Mouse (Mus musculus) stomach, embryonic 15.5 days (tissue): ENCODE data around the gene Crtc2. TPM values are rescaled to one million over a fixed set of nuclear protein-coding genes. Genes with fewer than 3 reads are reported as not detected.
"Not testable (repeated sequence)": the region's sequence is repeated elsewhere in the genome, so short reads cannot be mapped to it uniquely, and the experiment has no call there.

ENCODE experiments used
- ATAC-seq: fragments of 200-750 bp; cut with Nextera tagmentation; 2 replicates; pipeline ENCODE4 v1.8.0; 2017; ENCODE audit warnings: low read depth, moderate number of reproducible peaks, moderate TSS enrichment; ENCODE audit not compliant: insufficient read depth, low FRiP score
- H3K27ac ChIP-seq: fragments of 300-500 bp; sonication (generic); 2 replicates; pipeline ENCODE4 v1.5.1; 2015; ENCODE audit warnings: mild to moderate bottlenecking, inconsistent platforms
- H3K27me3 ChIP-seq: fragments of 300-500 bp; sonication (generic); replicated peaks from 2 replicates; pipeline ENCODE4 v1.6.1; 2015; ENCODE audit warnings: inconsistent platforms
- H3K36me3 ChIP-seq: fragments of 300-500 bp; sonication (generic); 2 replicates; pipeline ENCODE4 v1.6.1; 2015; ENCODE audit warnings: inconsistent platforms
- H3K4me1 ChIP-seq: fragments of 300-500 bp; sonication (generic); 2 replicates; pipeline ENCODE4 v1.6.1; 2015; ENCODE audit warnings: inconsistent platforms
- H3K4me2 ChIP-seq: fragments of 300-500 bp; sonication (generic); 2 replicates; pipeline ENCODE4 v1.6.1; 2015; ENCODE audit warnings: mild to moderate bottlenecking, inconsistent platforms
- H3K4me3 ChIP-seq: fragments of 300-500 bp; sonication (generic); replicated peaks from 2 replicates; pipeline ENCODE4 v1.5.1; 2015; ENCODE audit warnings: inconsistent platforms
- H3K9ac ChIP-seq: fragments of 300-500 bp; sonication (generic); 2 replicates; pipeline ENCODE4 v1.6.1; 2015; ENCODE audit warnings: inconsistent platforms
- H3K9me3 ChIP-seq: fragments of 300-500 bp; sonication (generic); 2 replicates; pipeline ENCODE4 v1.6.1; 2016; ENCODE audit warnings: inconsistent platforms
- WGBS: fragments of 180-500 bp; shearing (Covaris S2); methylation state at CpG from one replicate; pipeline ENCODE4 v1.1.7; 2015; 5-methylcytosine and 5-hydroxymethylcytosine counted together
- polyA plus RNA-seq: library from polyadenylated mRNA; unstranded; fragments of >200 nt; fragmentation: Nextera tagmentation; extraction: Ambion mirVana; gene quantifications from 2 replicates; pipeline ENCODE4 v1.2.1, GENCODE M21; 2015

Gene Crtc2
- polyA plus RNA-seq, 1 experiment from 2014 or later = 16.5 TPM

DNA sequence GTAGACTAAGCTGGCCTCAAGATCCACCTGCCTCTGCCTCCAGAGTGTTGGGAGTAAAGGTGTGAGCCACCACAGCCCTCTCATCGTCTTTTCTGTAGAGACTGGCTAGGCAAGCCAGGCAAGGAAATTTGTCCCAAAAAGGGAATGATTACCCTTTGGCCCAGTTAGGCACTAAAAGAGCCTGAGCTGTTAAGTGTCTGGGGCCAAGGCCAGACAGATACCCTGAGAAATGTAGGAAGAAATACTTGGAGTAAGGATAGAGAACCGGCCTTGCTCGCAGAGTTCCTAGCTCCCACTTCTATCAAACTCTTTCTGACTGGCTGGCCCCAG lies 6.4 kb upstream of the Crtc2 start:
- ATAC-seq = no peak
- H3K9me3 ChIP-seq = no peaks in the 10 kb centered on the region
- H3K27me3 ChIP-seq = no peaks in the 10 kb centered on the region
- H3K4me2 ChIP-seq = peak overlapping the region; percentile 88
- peak overlapping the region; percentile 94 for H3K27ac ChIP-seq
- under 1% methylated on average over 3 of the region's 3 CpGs for WGBS
- peaks cover 9% of the 10 kb centered on the region for H3K4me1 ChIP-seq
- H3K4me3 ChIP-seq = peak overlapping the region; percentile 81
- H3K36me3 ChIP-seq = peaks cover 13% of the 10 kb centered on the region; the same call in 1 of the 2 replicates
- H3K9ac ChIP-seq = no peak overlapping the region; the same call in 1 of the 2 replicates

DNA sequence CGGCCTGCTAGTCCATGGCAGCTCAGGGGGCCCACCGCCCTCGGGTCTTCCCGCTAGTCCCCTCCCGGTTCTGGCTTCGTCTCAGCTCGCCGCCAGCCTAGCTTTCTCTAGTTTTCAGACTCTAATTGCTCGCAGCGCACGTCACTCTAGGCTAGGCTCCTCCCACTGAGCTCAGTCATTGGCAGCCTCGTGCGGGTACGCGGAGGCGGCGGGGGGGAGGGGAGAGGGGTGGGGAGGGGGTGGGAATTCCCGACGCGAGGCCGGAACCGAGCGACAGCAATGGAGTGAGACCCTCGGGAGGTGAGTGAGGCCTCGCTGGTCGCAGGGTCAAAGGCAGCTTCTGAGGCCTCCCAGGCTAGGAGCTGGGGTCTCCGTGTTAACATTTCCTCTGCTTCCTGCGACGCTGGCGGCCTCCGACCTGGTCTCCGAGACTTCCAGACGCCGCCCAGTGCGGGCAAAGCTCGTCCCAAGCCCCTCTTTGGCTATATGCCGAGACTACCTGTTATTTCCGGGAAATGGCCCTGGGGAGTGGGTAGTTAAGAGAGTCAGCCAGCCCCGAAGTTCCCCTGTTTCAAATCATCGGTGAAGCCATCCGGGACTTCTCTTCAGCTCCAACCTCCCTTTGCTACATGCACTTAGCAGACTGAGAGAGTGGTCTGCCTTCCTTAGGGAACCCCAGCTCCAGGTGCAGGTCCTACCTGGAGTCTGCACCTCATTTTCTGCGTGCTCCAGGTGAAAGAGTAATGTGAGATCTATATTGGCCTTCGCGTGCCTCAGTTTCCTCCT lies 5.8 kb upstream of the Crtc2 start, which contains the start of gene Slc39a1:
TSS of gene Slc39a1 (plus strand) at position 213 of the 786 bp plus-strand sequence.
- Histone ChIP-seq H3K9ac (peak within 1 kb of the TSS; percentile 88), H3K36me3 (peaks cover 13% of the 10 kb centered on the region; the same call in 1 of the 2 replicates), H3K27ac (peak within 1 kb of the TSS; percentile 94), H3K9me3 (no peaks in the 10 kb centered on the region), H3K4me1 (peaks cover 9% of the 10 kb centered on the region), H3K4me2 (peak within 1 kb of the TSS; percentile 88), H3K4me3 (peak within 1 kb of the TSS; percentile 81), H3K27me3 (no peaks in the 10 kb centered on the region)
- ATAC-seq = peak; percentile 94
- WGBS = under 1% methylated on average over 42 of the region's 44 CpGs

DNA sequence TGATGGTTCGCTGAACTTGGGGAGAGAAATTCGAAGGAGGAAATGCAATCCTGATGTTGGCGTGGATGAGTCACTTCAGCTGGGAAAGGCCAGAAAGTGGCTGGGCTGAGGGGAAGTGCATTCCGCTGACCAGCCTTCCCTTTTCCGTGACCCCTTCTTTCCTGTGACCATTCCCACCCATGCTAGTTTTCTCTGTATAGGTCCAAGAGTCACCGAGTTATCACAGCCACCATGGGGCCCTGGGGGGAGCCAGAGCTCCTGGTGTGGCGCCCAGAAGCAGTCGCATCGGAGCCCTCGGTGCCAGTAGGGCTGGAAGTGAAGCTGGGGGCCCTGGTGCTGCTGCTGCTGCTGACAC lies 5.2 kb upstream of the Crtc2 start:
- Histone ChIP-seq H3K4me3 (peak overlapping the region; percentile 81), H3K9ac (peak overlapping the region; percentile 88), H3K4me1 (peaks cover 9% of the 10 kb centered on the region), H3K27ac (peak overlapping the region; percentile 94), H3K4me2 (peak overlapping the region; percentile 88), H3K36me3 (peaks cover 13% of the 10 kb centered on the region; the same call in 1 of the 2 replicates), H3K27me3 (no peaks in the 10 kb centered on the region), H3K9me3 (no peaks in the 10 kb centered on the region)
- under 1% methylated on average over 10 of the region's 10 CpGs for WGBS
- no peak for ATAC-seq

DNA sequence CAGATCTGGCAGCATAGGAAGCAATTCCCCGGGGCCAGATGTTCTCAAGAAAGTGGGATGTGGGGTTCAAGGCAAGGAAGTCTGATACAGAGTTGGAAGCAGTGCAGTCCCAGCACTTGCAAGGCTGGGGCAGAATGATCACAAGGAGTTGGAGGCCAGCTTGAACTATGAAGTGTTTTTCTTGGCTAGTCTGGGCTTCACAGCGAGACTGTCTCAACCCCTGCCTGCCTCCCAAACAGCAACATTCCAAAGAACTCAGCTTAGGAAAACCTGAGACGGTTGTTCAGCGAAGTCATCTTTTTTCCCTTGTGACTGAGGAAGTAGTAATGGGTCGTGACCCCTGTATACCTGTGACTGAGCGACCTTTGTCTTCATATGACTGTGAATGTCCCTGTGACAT lies 3.2 kb upstream of the Crtc2 start:
- peaks cover 13% of the 10 kb centered on the region; the same call in 1 of the 2 replicates for H3K36me3 ChIP-seq
- no peak overlapping the region for H3K9ac ChIP-seq
- H3K27me3 ChIP-seq = no peaks in the 10 kb centered on the region
- H3K4me3 ChIP-seq = no peak overlapping the region
- no peak for ATAC-seq
- peaks cover 17% of the 10 kb centered on the region for H3K4me1 ChIP-seq
- no peak overlapping the region for H3K27ac ChIP-seq
- WGBS = 86% methylated on average over 6 of the region's 6 CpGs
- no peaks in the 10 kb centered on the region for H3K9me3 ChIP-seq
- no peak overlapping the region for H3K4me2 ChIP-seq

DNA sequence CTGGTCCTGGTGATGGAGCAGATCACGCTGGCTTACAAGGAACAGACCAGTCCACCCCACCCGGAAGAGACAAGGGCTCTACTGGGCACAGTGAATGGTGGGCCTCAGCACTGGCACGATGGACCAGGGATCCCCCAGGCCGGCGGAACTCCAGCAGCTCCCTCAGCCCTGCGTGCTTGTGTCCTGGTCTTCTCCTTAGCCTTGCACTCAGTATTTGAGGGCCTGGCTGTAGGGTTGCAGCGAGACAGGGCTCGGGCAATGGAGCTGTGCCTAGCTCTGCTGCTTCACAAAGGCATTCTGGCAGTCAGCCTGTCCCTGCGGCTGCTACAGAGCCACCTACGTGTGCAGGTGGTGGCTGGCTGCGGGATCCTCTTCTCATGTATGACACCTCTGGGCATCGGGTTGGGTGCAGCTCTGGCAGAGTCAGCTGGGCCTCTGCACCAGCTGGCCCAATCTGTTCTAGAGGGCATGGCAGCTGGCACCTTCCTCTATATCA lies 2.2 kb upstream of the Crtc2 start:
- not testable (repeated sequence) for H3K9ac ChIP-seq, H3K27ac ChIP-seq, H3K4me2 ChIP-seq, H3K9me3 ChIP-seq, H3K27me3 ChIP-seq, H3K4me3 ChIP-seq, ATAC-seq
- 92% methylated on average over 10 of the region's 12 CpGs for WGBS
- H3K4me1 ChIP-seq = peaks cover 22% of the 10 kb centered on the region
- peaks cover 13% of the 10 kb centered on the region; the same call in 1 of the 2 replicates for H3K36me3 ChIP-seq

DNA sequence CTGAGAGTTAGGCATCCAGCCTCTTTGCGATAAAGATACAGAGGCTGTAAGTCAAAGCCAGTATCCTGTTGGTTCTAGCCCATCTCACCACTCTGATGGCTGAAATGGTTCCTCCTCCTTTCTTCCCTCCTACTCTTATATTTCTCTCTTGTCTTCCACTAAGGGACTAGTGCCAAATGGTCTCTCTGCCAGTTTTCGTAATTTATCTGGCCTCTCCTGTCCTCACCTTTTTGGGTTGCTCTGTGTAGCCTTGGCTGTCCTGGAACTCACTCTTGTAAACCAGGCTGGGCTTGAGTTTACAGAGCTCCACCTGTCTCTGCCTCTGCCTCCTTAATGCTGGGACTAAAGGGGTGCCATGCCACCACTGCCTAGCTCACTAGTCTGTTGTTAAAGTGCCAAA lies 1.3 kb upstream of the Crtc2 start:
- ATAC-seq, H3K9me3 ChIP-seq, H3K27me3 ChIP-seq, H3K4me2 ChIP-seq, H3K9ac ChIP-seq, H3K4me3 ChIP-seq, H3K27ac ChIP-seq: not testable (repeated sequence)
- Histone ChIP-seq H3K4me1 (peaks cover 19% of the 10 kb centered on the region), H3K36me3 (peaks cover 13% of the 10 kb centered on the region; the same call in 1 of the 2 replicates)
- 87% methylated on average over 2 of the region's 2 CpGs for WGBS

DNA sequence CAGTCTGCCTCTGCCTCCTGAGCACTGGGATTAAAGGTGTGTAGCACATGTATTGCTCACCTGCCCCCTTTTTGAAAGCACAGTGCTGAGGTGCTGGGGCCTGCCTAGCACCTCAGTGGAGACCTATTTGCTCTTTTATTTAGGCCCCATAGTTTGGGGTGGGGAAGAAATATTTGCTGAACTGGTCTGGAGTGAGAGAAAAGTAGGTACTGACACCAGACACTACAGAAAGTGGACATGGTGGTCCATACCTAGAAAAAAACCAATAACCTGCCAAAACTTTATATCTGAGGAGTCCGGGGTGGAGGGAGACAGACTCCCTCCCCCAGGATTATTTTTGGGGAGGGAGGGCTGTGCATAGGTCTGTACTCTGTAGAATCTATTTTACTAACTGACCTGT lies 789 bp upstream of the Crtc2 start:
- not testable (repeated sequence) for H3K4me3 ChIP-seq, ATAC-seq, H3K27ac ChIP-seq, H3K27me3 ChIP-seq, H3K9ac ChIP-seq, H3K9me3 ChIP-seq, H3K4me2 ChIP-seq
- peaks cover 13% of the 10 kb centered on the region; the same call in 1 of the 2 replicates for H3K36me3 ChIP-seq
- peaks cover 18% of the 10 kb centered on the region for H3K4me1 ChIP-seq
- 74% methylated on average over 1 of the region's 1 CpGs for WGBS

DNA sequence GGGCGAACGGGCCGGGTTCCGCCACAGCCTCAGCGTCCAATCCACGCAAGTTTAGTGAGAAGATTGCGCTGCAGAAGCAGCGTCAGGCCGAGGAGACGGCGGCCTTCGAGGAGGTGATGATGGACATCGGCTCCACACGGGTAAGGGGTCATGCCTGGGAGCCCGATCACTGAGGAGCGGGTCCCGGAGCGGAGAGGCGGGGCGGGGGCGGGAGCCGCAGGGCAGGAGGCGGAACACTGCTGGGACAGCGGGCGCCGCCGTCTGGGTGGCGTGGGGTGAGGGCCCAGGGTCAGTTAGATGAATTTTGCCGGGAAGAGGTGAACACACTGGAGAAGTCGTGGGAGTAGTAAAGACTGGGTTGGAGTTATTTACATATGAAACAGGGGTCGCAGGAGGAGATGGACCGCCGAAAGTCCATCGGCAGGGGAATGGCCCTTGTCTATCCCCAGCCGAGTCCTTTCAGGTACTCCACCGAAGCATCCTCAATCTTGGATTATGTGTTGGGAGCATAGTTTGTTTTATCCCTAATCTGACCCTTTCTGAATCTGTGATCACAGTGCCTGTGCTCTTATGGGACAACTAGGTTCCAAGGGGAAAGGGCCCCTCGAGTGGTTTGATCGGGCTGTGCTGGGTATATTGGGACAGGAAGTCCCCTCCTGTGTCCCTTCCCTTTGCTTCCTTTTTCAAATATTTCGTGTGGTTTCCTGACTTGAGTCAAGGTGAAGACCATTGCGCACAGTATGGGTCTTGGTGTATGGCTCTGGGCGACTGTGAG lies 643 bp downstream of the Crtc2 start:
- Histone ChIP-seq H3K4me1 (peaks cover 14% of the 10 kb centered on the region), H3K9ac (peak overlapping the region; percentile 74), H3K27me3 (no peaks in the 10 kb centered on the region), H3K36me3 (peaks cover 17% of the 10 kb centered on the region), H3K9me3 (no peaks in the 10 kb centered on the region), H3K4me3 (peak overlapping the region; percentile 97), H3K27ac (peak overlapping the region; percentile 90), H3K4me2 (peak overlapping the region; percentile 75)
- WGBS = under 1% methylated on average over 41 of the region's 41 CpGs
- peak; percentile 65 for ATAC-seq

DNA sequence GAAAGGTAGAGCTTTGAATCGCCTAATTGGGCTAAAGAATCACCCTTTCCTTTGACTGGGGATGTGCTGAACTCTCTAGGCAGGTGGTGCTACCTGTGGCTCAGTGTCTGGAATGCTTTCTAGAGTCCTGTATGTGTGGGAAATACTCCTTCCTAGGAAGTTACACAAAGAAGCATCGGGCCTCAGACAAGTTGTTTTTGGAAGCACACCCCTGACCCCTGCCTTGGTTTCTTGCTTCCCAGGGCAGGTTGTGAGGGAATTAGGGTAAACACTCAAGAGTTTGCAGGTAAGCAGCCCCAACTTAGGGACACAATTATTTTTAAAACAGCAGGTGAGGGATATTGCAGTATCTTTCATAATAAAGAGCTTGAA lies 1.2 kb downstream of the Crtc2 start:
- WGBS = 12% methylated on average over 2 of the region's 2 CpGs
- no peak for ATAC-seq
- Histone ChIP-seq H3K27ac (peak overlapping the region; percentile 90), H3K9me3 (no peaks in the 10 kb centered on the region), H3K36me3 (peaks cover 22% of the 10 kb centered on the region), H3K4me2 (peak overlapping the region; percentile 75), H3K4me1 (peaks cover 13% of the 10 kb centered on the region), H3K4me3 (peak overlapping the region; percentile 97), H3K9ac (peak overlapping the region; percentile 74), H3K27me3 (no peaks in the 10 kb centered on the region)

DNA sequence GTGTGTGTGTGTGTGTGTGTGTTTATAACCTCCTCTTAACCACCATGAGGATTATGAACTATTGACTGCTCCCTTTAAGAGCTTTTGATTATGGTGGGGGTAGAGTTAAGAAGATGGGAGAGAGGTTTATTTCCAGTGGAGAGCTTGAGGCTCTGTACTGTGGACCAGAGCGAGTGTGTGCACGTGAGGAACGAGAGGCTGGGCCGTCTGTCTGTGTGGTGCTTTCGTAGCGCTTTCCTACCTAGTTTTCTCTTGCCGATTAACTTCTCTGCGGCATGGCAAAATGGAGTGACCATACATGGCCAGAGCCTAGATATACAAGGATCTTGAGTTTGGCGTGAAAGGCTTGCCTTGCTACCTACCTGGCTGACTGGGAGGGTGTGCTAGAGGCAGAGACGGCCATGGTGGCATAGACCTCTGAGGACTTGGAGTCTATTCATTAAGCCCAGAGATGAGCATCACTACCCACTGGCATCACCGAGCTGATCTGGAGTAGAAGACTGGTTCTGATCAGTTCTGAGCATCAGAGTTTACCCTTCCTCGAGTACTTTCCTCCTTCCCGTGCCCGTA lies 1.9 kb downstream of the Crtc2 start:
- Histone ChIP-seq H3K9me3 (no peaks in the 10 kb centered on the region), H3K27ac (no peak overlapping the region), H3K27me3 (no peaks in the 10 kb centered on the region), H3K4me2 (no peak overlapping the region), H3K4me3 (no peak overlapping the region), H3K9ac (no peak overlapping the region), H3K36me3 (peaks cover 25% of the 10 kb centered on the region), H3K4me1 (peaks cover 13% of the 10 kb centered on the region)
- ATAC-seq = no peak
- WGBS = 91% methylated on average over 14 of the region's 14 CpGs

DNA sequence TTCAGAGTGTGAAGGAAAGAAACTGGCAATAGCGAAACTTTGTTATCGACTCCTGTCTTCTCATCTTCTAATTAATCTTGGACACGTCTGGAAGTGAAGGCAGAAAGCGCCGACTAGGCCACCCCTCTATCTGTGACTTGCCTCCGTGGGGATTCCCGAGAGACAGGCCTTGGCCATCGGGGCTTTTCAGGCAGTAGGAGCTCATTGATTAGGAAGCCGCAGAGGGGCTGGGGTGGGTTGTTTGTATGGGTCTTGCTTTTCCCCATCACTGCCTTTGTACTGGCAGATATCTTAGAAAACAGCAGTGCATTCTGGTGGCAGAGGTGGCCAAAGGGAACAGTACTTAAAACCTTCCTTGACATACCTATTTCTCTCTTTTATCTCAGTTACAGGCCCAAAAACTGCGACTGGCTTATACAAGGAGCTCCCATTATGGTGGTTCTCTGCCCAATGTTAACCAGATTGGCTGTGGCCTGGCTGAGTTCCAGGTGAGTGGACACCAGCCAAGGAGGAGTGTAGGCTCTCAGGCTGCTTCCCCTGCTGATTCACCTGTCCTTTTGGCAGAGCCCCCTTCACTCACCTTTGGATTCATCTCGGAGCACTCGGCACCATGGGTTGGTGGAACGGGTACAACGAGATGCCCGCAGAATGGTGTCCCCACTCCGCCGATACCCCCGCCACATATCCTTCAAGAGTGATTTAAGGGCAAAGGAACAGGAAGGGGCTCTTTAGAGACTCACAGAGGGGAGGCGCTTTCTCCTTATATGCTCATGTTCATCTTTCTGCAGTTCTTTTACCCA lies 3.0 kb downstream of the Crtc2 start:
- H3K27ac ChIP-seq = no peak overlapping the region
- ATAC-seq = no peak
- peaks cover 13% of the 10 kb centered on the region for H3K4me1 ChIP-seq
- no peaks in the 10 kb centered on the region for H3K9me3 ChIP-seq
- no peak overlapping the region for H3K9ac ChIP-seq
- H3K4me3 ChIP-seq = no peak overlapping the region
- no peaks in the 10 kb centered on the region for H3K27me3 ChIP-seq
- peaks cover 30% of the 10 kb centered on the region; the same call in 1 of the 2 replicates for H3K36me3 ChIP-seq
- no peak overlapping the region for H3K4me2 ChIP-seq
- WGBS = 87% methylated on average over 19 of the region's 19 CpGs
